Mouse (Mus musculus): ENCODE measurements at regions not wholly inside any gene's neighbourhood (a gene's known extent, or its start where the extent isn't known, plus 50 kb on each side); places are given as distances from the start of the nearest gene placed in this dataset.

GRCm38 (mm10) chr3:80422106-80422505 is 380.5 kb downstream of the Gria2 start:
- in situ Hi-C loops (cut with MboI; ENCODE audit: unreplicated experiment in 2 of 2): no loop called here

- in situ Hi-C loops (cut with MboI; ENCODE audit: unreplicated experiment in 2 of 2): no loop called here
These were observed 380.0 kb downstream of the Gria2 start for GRCm38 (mm10) chr3:80422646-80423045.

All from v-Abl transformed pro-B cells (cell line).